Mouse (Mus musculus) embryonic facial prominence, embryonic 10.5 days (tissue): ENCODE data around the gene Mmp19. TPM values are rescaled to one million over a fixed set of nuclear protein-coding genes. Genes with fewer than 3 reads are reported as not detected.

ENCODE experiments used
- DNase-seq: peaks from one replicate; pipeline ENCODE4 v3.0.0-alpha.2; 2017; ENCODE audit warnings: low spot score
- H3K27ac ChIP-seq: fragments of 300-500 bp; sonication (generic); replicated peaks from 2 replicates; pipeline ENCODE4 v1.5.1; 2016; ENCODE audit warnings: mild to moderate bottlenecking
- H3K27me3 ChIP-seq: fragments of 300-500 bp; sonication (generic); replicated peaks from 2 replicates; pipeline ENCODE4 v1.6.1; 2016; ENCODE audit warnings: low read depth, mild to moderate bottlenecking; ENCODE audit not compliant: poor library complexity, severe bottlenecking
- H3K36me3 ChIP-seq: fragments of 300-500 bp; sonication (generic); replicated peaks from 2 replicates; pipeline ENCODE4 v1.6.1; 2016; ENCODE audit warnings: mild to moderate bottlenecking, moderate library complexity
- H3K4me1 ChIP-seq: fragments of 300-500 bp; sonication (generic); 2 replicates; pipeline ENCODE4 v1.6.1; 2016
- H3K4me3 ChIP-seq: fragments of 300-500 bp; sonication (generic); 2 replicates; pipeline ENCODE4 v1.5.1; 2016; ENCODE audit warnings: mild to moderate bottlenecking, moderate library complexity
- H3K9me3 ChIP-seq: fragments of 300-500 bp; sonication (generic); 2 replicates; pipeline ENCODE4 v1.6.1; 2016; ENCODE audit warnings: mild to moderate bottlenecking
- WGBS: fragments of 180-500 bp; shearing (Covaris S2); methylation state at CpG from one replicate; pipeline ENCODE4 v1.1.7; 2016; 5-methylcytosine and 5-hydroxymethylcytosine counted together
- polyA plus RNA-seq: library from polyadenylated mRNA; unstranded; fragments of >200 nt; fragmentation: Nextera tagmentation; extraction: Ambion mirVana; gene quantifications from 2 replicates; pipeline ENCODE4 v1.2.1, GENCODE M21; 2016

The Mmp19 gene
- polyA plus RNA-seq, 1 experiment from 2014 or later, result 0.26 TPM

GRCm38 (mm10) chr10:128773685-128774084, 17.0 kb upstream of the Mmp19 start:
- peak; percentile 17 for DNase-seq
- WGBS, result 21% methylated on average over 5 of the region's 5 CpGs
- Histone ChIP-seq H3K4me3 (no peak overlapping the region), H3K27ac (no peak overlapping the region), H3K36me3 (no peaks in the 10 kb centered on the region; the same call in 1 of the 2 replicates), H3K4me1 (peaks cover 14% of the 10 kb centered on the region), H3K27me3 (no peaks in the 10 kb centered on the region), H3K9me3 (no peaks in the 10 kb centered on the region)

GRCm38 (mm10) chr10:128778441-128778840, 12.3 kb upstream of the Mmp19 start:
- no peaks in the 10 kb centered on the region for H3K27me3 ChIP-seq
- peak overlapping the region; percentile 82 for H3K27ac ChIP-seq
- WGBS, result 80% methylated on average over 2 of the region's 2 CpGs
- H3K9me3 ChIP-seq, result peaks cover 3% of the 10 kb centered on the region; the same call in 1 of the 2 replicates
- H3K36me3 ChIP-seq, result no peaks in the 10 kb centered on the region
- DNase-seq, result no peak
- peaks cover 27% of the 10 kb centered on the region for H3K4me1 ChIP-seq
- no peak overlapping the region for H3K4me3 ChIP-seq

- Histone ChIP-seq H3K27ac (peak overlapping the region; percentile 82), H3K9me3 (peaks cover 9% of the 10 kb centered on the region), H3K27me3 (no peaks in the 10 kb centered on the region), H3K36me3 (no peaks in the 10 kb centered on the region), H3K4me3 (peak overlapping the region; percentile 30), H3K4me1 (peaks cover 21% of the 10 kb centered on the region)
- peak; percentile 85 for DNase-seq
- 22% methylated on average over 8 of the region's 8 CpGs for WGBS
These were observed 11.5 kb upstream of the Mmp19 start for GRCm38 (mm10) chr10:128779011-128779795.

- WGBS, result 93% methylated on average over 1 of the region's 1 CpGs
- Histone ChIP-seq H3K36me3 (no peaks in the 10 kb centered on the region), H3K27ac (peak overlapping the region; percentile 82), H3K27me3 (no peaks in the 10 kb centered on the region), H3K4me1 (peaks cover 21% of the 10 kb centered on the region), H3K9me3 (peaks cover 18% of the 10 kb centered on the region), H3K4me3 (no peak overlapping the region)
- DNase-seq, result no peak
These were observed 10.5 kb upstream of the Mmp19 start for GRCm38 (mm10) chr10:128780200-128780599.

GRCm38 (mm10) chr10:128792041-128792440, 1.3 kb downstream of the Mmp19 start:
- no peak for DNase-seq
- Histone ChIP-seq H3K4me1 (no peaks in the 10 kb centered on the region), H3K27me3 (no peaks in the 10 kb centered on the region), H3K36me3 (no peaks in the 10 kb centered on the region), H3K4me3 (no peak overlapping the region), H3K9me3 (no peaks in the 10 kb centered on the region), H3K27ac (no peak overlapping the region)

- no peak for DNase-seq
These were observed 2.5 kb downstream of the Mmp19 start for GRCm38 (mm10) chr10:128793258-128793657.

GRCm38 (mm10) chr10:128794391-128794790, 3.7 kb downstream of the Mmp19 start:
- no peak overlapping the region; the same call in 1 of the 2 replicates for H3K27ac ChIP-seq
- no peaks in the 10 kb centered on the region for H3K27me3 ChIP-seq
- H3K4me1 ChIP-seq, result no peaks in the 10 kb centered on the region
- H3K9me3 ChIP-seq, result no peaks in the 10 kb centered on the region
- 91% methylated on average over 5 of the region's 5 CpGs for WGBS
- DNase-seq, result no peak
- H3K36me3 ChIP-seq, result peaks cover 11% of the 10 kb centered on the region; the same call in 1 of the 2 replicates
- no peak overlapping the region for H3K4me3 ChIP-seq

More at GRCm38 (mm10) chr10:128793258-128793657, 2.5 kb downstream of the Mmp19 start:
- WGBS, result 98% methylated on average over 1 of the region's 1 CpGs
- H3K4me1 ChIP-seq, result no peaks in the 10 kb centered on the region
- no peak overlapping the region for H3K27ac ChIP-seq
- H3K9me3 ChIP-seq, result no peaks in the 10 kb centered on the region
- no peak overlapping the region for H3K4me3 ChIP-seq
- H3K36me3 ChIP-seq, result 0 out of 2 replicates have a peak, but pooled peaks cover 2% of the 10 kb centered on the region
- H3K27me3 ChIP-seq, result no peaks in the 10 kb centered on the region

- Histone ChIP-seq H3K4me3 (no peak overlapping the region), H3K36me3 (peaks cover 22% of the 10 kb centered on the region), H3K4me1 (no peaks in the 10 kb centered on the region), H3K9me3 (no peaks in the 10 kb centered on the region), H3K27ac (no peak overlapping the region), H3K27me3 (no peaks in the 10 kb centered on the region)
- no peak for DNase-seq
- 98% methylated on average over 3 of the region's 3 CpGs for WGBS
These were observed 4.9 kb downstream of the Mmp19 start for GRCm38 (mm10) chr10:128795581-128795980.

GRCm38 (mm10) chr10:128798676-128799075, 8.0 kb downstream of the Mmp19 start:
- Histone ChIP-seq H3K4me3 (no peak overlapping the region), H3K36me3 (peaks cover 40% of the 10 kb centered on the region), H3K27me3 (no peaks in the 10 kb centered on the region), H3K27ac (no peak overlapping the region), H3K9me3 (no peaks in the 10 kb centered on the region), H3K4me1 (peaks cover 17% of the 10 kb centered on the region)
- 93% methylated on average over 8 of the region's 8 CpGs for WGBS
- no peak for DNase-seq

- no peak for DNase-seq
- 85% methylated on average over 16 of the region's 16 CpGs for WGBS
- Histone ChIP-seq H3K9me3 (no peaks in the 10 kb centered on the region), H3K4me3 (no peak overlapping the region; the same call in 1 of the 2 replicates), H3K36me3 (peaks cover 47% of the 10 kb centered on the region), H3K27me3 (no peaks in the 10 kb centered on the region), H3K4me1 (peaks cover 33% of the 10 kb centered on the region), H3K27ac (no peak overlapping the region)
These were observed 11.3 kb downstream of the Mmp19 start for GRCm38 (mm10) chr10:128801981-128802495.

- H3K27ac ChIP-seq, result peak overlapping the region; percentile 91
- H3K27me3 ChIP-seq, result no peaks in the 10 kb centered on the region
- peaks cover 56% of the 10 kb centered on the region for H3K36me3 ChIP-seq
- peak overlapping the region; percentile 72 for H3K4me3 ChIP-seq
- no peaks in the 10 kb centered on the region for H3K9me3 ChIP-seq
- 57% methylated on average over 4 of the region's 4 CpGs for WGBS
- DNase-seq, result no peak
- H3K4me1 ChIP-seq, result peaks cover 42% of the 10 kb centered on the region
These were observed 12.2 kb downstream of the Mmp19 start for GRCm38 (mm10) chr10:128802956-128803355.

GRCm38 (mm10) chr10:128803361-128803760, 12.7 kb downstream of the Mmp19 start:
- Histone ChIP-seq H3K27ac (peak overlapping the region; percentile 91), H3K9me3 (no peaks in the 10 kb centered on the region), H3K27me3 (no peaks in the 10 kb centered on the region), H3K4me3 (peak overlapping the region; percentile 72), H3K4me1 (peaks cover 46% of the 10 kb centered on the region), H3K36me3 (peaks cover 57% of the 10 kb centered on the region)
- DNase-seq, result no peak
- WGBS, result 12% methylated on average over 6 of the region's 6 CpGs

GRCm38 (mm10) chr10:128803771-128804270, 13.1 kb downstream of the Mmp19 start, which contains the start of gene Dnajc14:
TSS of gene Dnajc14 (plus strand) at chr10:128804062.
- Histone ChIP-seq H3K27ac (peak within 1 kb of the TSS; percentile 91), H3K4me1 (peaks cover 50% of the 10 kb centered on the region), H3K4me3 (peak within 1 kb of the TSS; percentile 72), H3K27me3 (no peaks in the 10 kb centered on the region), H3K9me3 (no peaks in the 10 kb centered on the region), H3K36me3 (peaks cover 58% of the 10 kb centered on the region)
- peak; percentile 63 for DNase-seq
- WGBS, result 2% methylated on average over 14 of the region's 14 CpGs
